Mouse (Mus musculus): ENCODE measurements at regions not wholly inside any gene's neighbourhood (a gene's known extent, or its start where the extent isn't known, plus 50 kb on each side); places are given as distances from the start of the nearest gene placed in this dataset.
"Not testable (repeated sequence)": the region's sequence is repeated elsewhere in the genome, so short reads cannot be mapped to it uniquely, and the experiment has no call there.

DNA sequence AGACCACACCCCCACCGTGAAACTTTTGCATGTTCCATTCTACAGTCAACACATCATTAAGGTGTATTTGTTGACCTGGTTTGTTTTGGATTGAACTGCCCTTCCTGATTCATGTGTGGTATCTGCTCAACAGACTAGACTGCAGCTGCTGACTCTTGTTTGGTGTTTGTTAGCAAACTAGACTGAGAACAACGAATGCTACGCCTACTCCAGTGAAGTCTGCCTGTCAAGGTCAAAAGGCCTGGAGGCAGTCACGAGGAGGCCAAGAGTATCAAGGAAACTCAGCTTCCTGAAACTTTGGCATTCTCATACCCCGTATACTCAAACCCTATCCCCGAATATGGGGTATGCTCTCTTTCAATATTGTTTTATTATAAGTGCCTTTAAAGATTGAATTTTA lies 194.2 kb upstream of the Spin1 start:
- TF ChIP-seq CTCF, EP300 (IDR thresholded peaks at IDR 0.05): not testable (repeated sequence)
